Mouse (Mus musculus) MEL (cell line): ENCODE results near the gene Rbfox3. TPM values are rescaled to one million over a fixed set of nuclear protein-coding genes. Genes with fewer than 3 reads are reported as not detected.

Experiments
- DNase-seq: peaks from one replicate; pipeline ENCODE4 v3.0.0; 2011; ENCODE audit warnings: low read depth, low spot score
- H3K27ac ChIP-seq: 2 replicates; pipeline ENCODE4 v1.5.1; 2012; ENCODE audit warnings: low read depth, mild to moderate bottlenecking, control low read depth, low read length, moderate library complexity; ENCODE audit not compliant: control insufficient read depth
- H3K27me3 ChIP-seq, 2 experiments: fragments of 150-350 bp in 1 of 2; sonication (generic) in 1 of 2; 2 replicates each; pipeline ENCODE4 v1.6.1; 2012; ENCODE audit warnings: low read length in 2 of 2, mild to moderate bottlenecking in 2 of 2, improper control_type of control experiment in 1 of 2, moderate library complexity in 1 of 2; ENCODE audit not compliant: insufficient read depth in 2 of 2, control insufficient read depth in 1 of 2
- H3K36me3 ChIP-seq, 2 experiments: 2 replicates each; pipeline ENCODE4 v1.6.1; 2012 to 2014; ENCODE audit warnings: low read length in 2 of 2, improper control_type of control experiment in 1 of 2, inconsistent platforms in 1 of 2, mild to moderate bottlenecking in 1 of 2; ENCODE audit not compliant: insufficient read depth in 2 of 2, control insufficient read depth in 1 of 2
- H3K4me1 ChIP-seq, 2 experiments: fragments of 150-350 bp in 1 of 2; sonication (generic) in 1 of 2; 2 replicates each; pipeline ENCODE4 v1.6.1; 2012; ENCODE audit warnings: low read length in 2 of 2, improper control_type of control experiment in 1 of 2, mild to moderate bottlenecking in 1 of 2; ENCODE audit not compliant: insufficient read depth in 2 of 2, control insufficient read depth in 1 of 2
- H3K4me3 ChIP-seq, 2 experiments: fragments of 150-350 bp in 1 of 2; sonication (generic) in 1 of 2; 2 replicates each; pipeline ENCODE4 v1.5.1; 2012; ENCODE audit warnings: low read depth in 2 of 2, low read length in 2 of 2, mild to moderate bottlenecking in 2 of 2, moderate library complexity in 2 of 2, control low read depth in 1 of 2, improper control_type of control experiment in 1 of 2; ENCODE audit not compliant: control insufficient read depth in 1 of 2, insufficient read depth in 1 of 2
- H3K79me2 ChIP-seq: 2 replicates; pipeline ENCODE4 v1.6.1; 2012; ENCODE audit warnings: mild to moderate bottlenecking, low read length, moderate library complexity; ENCODE audit not compliant: control insufficient read depth, poor library complexity, insufficient read depth
- H3K9ac ChIP-seq: 2 replicates; pipeline ENCODE4 v1.6.1; 2012; ENCODE audit warnings: low read depth, mild to moderate bottlenecking, control low read depth, low read length, moderate library complexity; ENCODE audit not compliant: control insufficient read depth, poor library complexity, severe bottlenecking
- H3K9me3 ChIP-seq: fragments of 150-350 bp; sonication (generic); replicated peaks from 2 replicates; pipeline ENCODE4 v1.6.1; 2012; ENCODE audit warnings: mild to moderate bottlenecking, low read length, improper control_type of control experiment, moderate library complexity; ENCODE audit not compliant: insufficient read depth
- BHLHE40 ChIP-seq: IDR thresholded peaks from 2 replicates; pipeline ENCODE4 v1.6.1; 2012; ENCODE audit warnings: low read depth, mild to moderate bottlenecking, inconsistent platforms, low read length, improper control_type of control experiment, borderline replicate concordance
- CHD1 ChIP-seq: IDR thresholded peaks from 2 replicates; pipeline ENCODE4 v1.6.1; 2012; ENCODE audit warnings: low read depth, mild to moderate bottlenecking, inconsistent platforms, low read length, improper control_type of control experiment
- CHD2 ChIP-seq: IDR thresholded peaks from 2 replicates; pipeline ENCODE4 v1.6.1; 2011; ENCODE audit warnings: low read length, improper control_type of control experiment
- E2F4 ChIP-seq: IDR thresholded peaks from 2 replicates; pipeline ENCODE4 v1.6.1; 2011; ENCODE audit warnings: low read depth, low read length, improper control_type of control experiment, borderline replicate concordance
- EP300 ChIP-seq, 2 experiments: IDR thresholded peaks; 2 replicates each; pipeline ENCODE4 v1.6.1; 2011; ENCODE audit warnings: improper control_type of control experiment in 2 of 2, low read length in 2 of 2, low read depth in 1 of 2, mild to moderate bottlenecking in 1 of 2
- GABPA ChIP-seq: IDR thresholded peaks from 2 replicates; pipeline ENCODE4 v1.6.1; 2012; ENCODE audit warnings: low read depth, mild to moderate bottlenecking, inconsistent platforms, low read length, improper control_type of control experiment, moderate library complexity
- GATA1 ChIP-seq: IDR thresholded peaks from 2 replicates; pipeline ENCODE4 v1.6.1; 2011; ENCODE audit warnings: low read depth, low read length, improper control_type of control experiment
- HCFC1 ChIP-seq: IDR thresholded peaks from 2 replicates; pipeline ENCODE4 v1.6.1; 2012; ENCODE audit warnings: low read depth, mild to moderate bottlenecking, inconsistent platforms, low read length, improper control_type of control experiment, moderate library complexity
- KAT2A ChIP-seq: conservative IDR thresholded peaks from 2 replicates; pipeline ENCODE4 v1.6.1; 2012; ENCODE audit warnings: low read depth, low read length, improper control_type of control experiment, inconsistent platforms
- MAZ ChIP-seq: IDR thresholded peaks from 2 replicates; pipeline ENCODE4 v1.6.1; 2012; ENCODE audit warnings: low read depth, mild to moderate bottlenecking, inconsistent platforms, low read length, improper control_type of control experiment
- MXI1 ChIP-seq: IDR thresholded peaks from 2 replicates; pipeline ENCODE4 v1.6.1; 2011; ENCODE audit warnings: mild to moderate bottlenecking, low read depth, low read length, improper control_type of control experiment
- MYC ChIP-seq: IDR thresholded peaks from 2 replicates; pipeline ENCODE4 v1.6.1; 2011; ENCODE audit warnings: low read depth, mild to moderate bottlenecking, low read length, improper control_type of control experiment, moderate library complexity
- NELFE ChIP-seq: IDR thresholded peaks from 2 replicates; pipeline ENCODE4 v1.6.1; 2011; ENCODE audit warnings: low read depth, low read length, improper control_type of control experiment
- POLR2AphosphoS2 ChIP-seq: IDR thresholded peaks from 2 replicates; pipeline ENCODE4 v1.6.1; 2011; ENCODE audit warnings: low read length, improper control_type of control experiment
- SIN3A ChIP-seq: IDR thresholded peaks from 2 replicates; pipeline ENCODE4 v1.6.1; 2012; ENCODE audit warnings: low read length, improper control_type of control experiment, inconsistent platforms
- TCF12 ChIP-seq: IDR thresholded peaks from 2 replicates; pipeline ENCODE4 v1.6.1; 2014; ENCODE audit warnings: low read depth, mild to moderate bottlenecking, inconsistent platforms, low read length, improper control_type of control experiment, moderate library complexity
- UBTF ChIP-seq: IDR thresholded peaks from 2 replicates; pipeline ENCODE4 v1.6.1; 2012; ENCODE audit warnings: low read depth, mild to moderate bottlenecking, inconsistent platforms, low read length, improper control_type of control experiment, moderate library complexity, borderline replicate concordance; ENCODE audit not compliant: insufficient read depth
- USF1 ChIP-seq: IDR thresholded peaks from 2 replicates; pipeline ENCODE4 v1.6.1; 2014; ENCODE audit warnings: low read depth, mild to moderate bottlenecking, inconsistent platforms, low read length, improper control_type of control experiment, moderate library complexity
- USF2 ChIP-seq, 2 experiments: IDR thresholded peaks; 2 replicates each; pipeline ENCODE4 v1.6.1; 2011 to 2012; ENCODE audit warnings: improper control_type of control experiment in 2 of 2, low read length in 2 of 2, borderline replicate concordance in 1 of 2, inconsistent platforms in 1 of 2, low read depth in 1 of 2, mild to moderate bottlenecking in 1 of 2; ENCODE audit not compliant: insufficient read depth in 1 of 2
- ZC3H11A ChIP-seq: IDR thresholded peaks from 2 replicates; pipeline ENCODE4 v1.6.1; 2012; ENCODE audit warnings: low read depth, mild to moderate bottlenecking, inconsistent platforms, low read length, improper control_type of control experiment
- ZMIZ1 ChIP-seq: IDR thresholded peaks from 2 replicates; pipeline ENCODE4 v1.6.1; 2012; ENCODE audit warnings: low read depth, mild to moderate bottlenecking, inconsistent platforms, low read length, improper control_type of control experiment, moderate library complexity
- ZNF384 ChIP-seq: IDR thresholded peaks from 2 replicates; pipeline ENCODE4 v1.6.1; 2012; ENCODE audit warnings: low read depth, mild to moderate bottlenecking, inconsistent platforms, low read length, improper control_type of control experiment
- polyA plus RNA-seq, 2 experiments: library from polyadenylated mRNA; stranded (reverse) in 1 of 2; unstranded in 1 of 2; fragments of >175 nt in 1 of 2; fragments of >200 nt in 1 of 2; gene quantifications; 2 replicates each; pipeline versions ENCODE4 v1.2.1 to v1.2.4; 2012; ENCODE audit warnings: low replicate concordance in 2 of 2, low read depth in 1 of 2; ENCODE audit not compliant: insufficient read length in 2 of 2, insufficient read depth in 1 of 2, missing spikeins in 1 of 2
- total RNA-seq: library from RNA; depleted of rRNA; stranded (reverse); fragments of 300-350 nt; gene quantifications from 2 replicates; pipeline ENCODE4 v1.2.3, GENCODE M21; 2012

The Rbfox3 gene
- total and polyA plus RNA-seq, 3 experiments = not detected

GRCm38 (mm10) chr11:118791391-118791790 lies 120.0 kb downstream of the Rbfox3 start:
- Histone ChIP-seq H3K27me3 (no peaks in the 10 kb centered on the region), H3K9ac (no peak overlapping the region), H3K27ac (no peak overlapping the region), H3K36me3 (no peaks in the 10 kb centered on the region), H3K4me1 (no peaks in the 10 kb centered on the region), H3K9me3 (no peaks in the 10 kb centered on the region), H3K79me2 (no peaks in the 10 kb centered on the region), H3K4me3 (no peak overlapping the region)
- no peak for DNase-seq
- TF ChIP-seq POLR2AphosphoS2 (no peak), BHLHE40 (no peak), KAT2A (no peak), ZNF384 (no peak), USF1 (no peak), E2F4 (no peak), EP300 (IDR thresholded peaks at IDR 0.05; ENCODE audit: low read depth in 1 of 2, low read length in 2 of 2) (no peak), MXI1 (no peak), MYC (no peak), ZC3H11A (no peak), SIN3A (no peak), GABPA (no peak)

- H3K27ac ChIP-seq = no peak overlapping the region
- H3K79me2 ChIP-seq = no peaks in the 10 kb centered on the region
- H3K9me3 ChIP-seq = no peaks in the 10 kb centered on the region
- H3K4me3 ChIP-seq = no peak overlapping the region
- H3K36me3 ChIP-seq = no peaks in the 10 kb centered on the region
- H3K9ac ChIP-seq = no peak overlapping the region
- TF ChIP-seq MAZ = no peak
- no peak for TF ChIP-seq HCFC1
- no peak for TF ChIP-seq KAT2A
- TF ChIP-seq ZNF384 = no peak
- TF ChIP-seq ZMIZ1 = no peak
- TF ChIP-seq TCF12 = no peak
- TF ChIP-seq NELFE = no peak
- no peak for TF ChIP-seq CHD1
- TF ChIP-seq USF1 = no peak
- no peak for TF ChIP-seq USF2 (IDR thresholded peaks at IDR 0.05; ENCODE audit: borderline replicate concordance in 1 of 2, insufficient read depth in 1 of 2, low read depth in 1 of 2, low read length in 2 of 2)
- TF ChIP-seq CHD2 = no peak
- no peak for TF ChIP-seq GATA1
- no peak for TF ChIP-seq UBTF
- no peak for TF ChIP-seq SIN3A
- TF ChIP-seq GABPA = no peak
- no peak for DNase-seq
- no peaks in the 10 kb centered on the region for H3K4me1 ChIP-seq
- no peaks in the 10 kb centered on the region for H3K27me3 ChIP-seq
Measured at GRCm38 (mm10) chr11:118788091-118788490, 123.3 kb downstream of the Rbfox3 start.
